ENCODE assay signal across 23 mouse cellular contexts in the genomic region with DNA sequence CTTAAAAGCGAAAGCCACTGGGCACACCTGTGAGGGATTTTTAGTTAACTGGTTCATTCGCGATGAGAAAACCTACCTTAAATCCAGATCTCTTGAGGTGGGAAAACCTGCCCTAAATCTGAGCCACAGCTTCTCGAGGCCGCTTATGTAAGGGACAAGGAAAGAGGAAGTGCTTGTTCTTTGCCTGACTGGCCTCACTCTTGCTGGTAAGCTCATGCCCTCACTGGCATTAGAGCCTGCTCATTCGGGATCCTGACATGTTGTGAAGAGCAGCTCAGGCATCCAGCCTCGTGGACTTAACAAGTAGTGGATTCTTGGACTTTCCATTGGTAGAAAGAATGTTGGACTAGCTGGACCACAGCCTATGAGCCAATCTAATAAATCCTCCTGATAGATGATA. TPM values are rescaled to one million over a fixed set of nuclear protein-coding genes. Genes with fewer than 3 reads are reported as not detected.
A peak's percentile ranks its signal among the peaks of the same experiment; 100 is the strongest.
DNase-seq lines count a peak whose midpoint lies in the region; ATAC-seq lines count a peak whose summit lies in the region.
"Had no signal": no experiment of that assay in that cellular context is flagged by ENCODE, and none has a peak within 500 bp of the region (broad histone marks: within the 10 kb centered on the region; RNA-seq: fewer than 3 reads in every experiment).

No protein-coding gene starts in this region.

- ATAC-seq in megakaryocyte, adult 5-6 weeks (ENCODE audit: poor library complexity, severe bottlenecking) = peak; percentile 59; the same call in 1 of the 2 replicates
- ATAC-seq: hindbrain, embryonic 16.5 days; lung, postnatal 0 days had no signal

- peak; percentile 50 for DNase-seq in kidney, adult 9 months
- no peak for DNase-seq in kidney, adult 11 months
- DNase-seq in A20 (ENCODE audit: low read depth, low spot score) (peak; percentile 68), MEL-GATA-1-ER (ENCODE audit: extremely low read depth, low read depth) (peak; percentile 2)
- DNase-seq in lung, postnatal 36 days = no peak
- no peak for DNase-seq in cerebellum, adult 11 months
- DNase-seq in gastrocnemius, postnatal 4 days (ENCODE audit: low spot score in 2 of 2) = no peak
- DNase-seq: adrenal gland, postnatal 14 days; cerebellum, adult 2 months; cerebellum, postnatal 14 days; gastrocnemius, postnatal 10 days; heart, adult 2 months; heart, postnatal 14 days; kidney, postnatal 25 days; liver, embryonic 13.5 days; lung, adult 18-20 months; right cerebral cortex, postnatal 14 days; spleen, adult 18-20 months; thymus, adult 18-20 months; thymus, postnatal 25 days had no signal

RNA-seq across cellular contexts. Expression of a gene that starts 28.8 kb away (rescaled TPM):
- 43.2 and 46.7 TPM in 2 replicates for total RNA-seq in megakaryocyte, adult 5-6 weeks (2015)
- 12.6 and 18.2 TPM in 2 replicates for total RNA-seq in megakaryocyte, adult 5-6 weeks (2017)
- 10 to 100 TPM; 50.1 to 53.1 TPM for total RNA-seq in gastrocnemius, postnatal 4 days (2021)

Comparison
In these comparisons a context has a peak if more than half of its experiments do, and no peak if none do; other contexts are left out.
1. DNase-seq: peak in kidney, adult 9 months (single experiment), A20 (single experiment) and MEL-GATA-1-ER (single experiment); none in kidney, adult 11 months (single experiment), lung, postnatal 36 days (single experiment), cerebellum, adult 11 months (single experiment) and gastrocnemius, postnatal 4 days (0 of 2).